Mouse (Mus musculus) limb, embryonic 14.5 days (tissue): ENCODE results near the gene H13. TPM values are rescaled to one million over a fixed set of nuclear protein-coding genes. Genes with fewer than 3 reads are reported as not detected.

Experiments used
- ATAC-seq: fragments of 200-750 bp; cut with Nextera tagmentation; 2 replicates; pipeline ENCODE4 v1.8.0; 2017; ENCODE audit warnings: low read depth, moderate number of reproducible peaks, moderate TSS enrichment; ENCODE audit not compliant: low FRiP score
- DNase-seq: peaks from one replicate; pipeline ENCODE4 v3.0.0-alpha.2; 2015; ENCODE audit warnings: low spot score
- H3K27ac ChIP-seq: fragments of 300-500 bp; sonication (generic); replicated peaks from 2 replicates; pipeline ENCODE4 v1.5.1; 2014; ENCODE audit warnings: low read depth, mild to moderate bottlenecking, low read length, moderate library complexity, mixed read lengths
- H3K27me3 ChIP-seq: fragments of 300-500 bp; sonication (generic); 2 replicates; pipeline ENCODE4 v1.6.1; 2014; ENCODE audit warnings: low read length, mixed read lengths; ENCODE audit not compliant: control insufficient read depth, insufficient read depth
- H3K36me3 ChIP-seq: fragments of 300-500 bp; sonication (generic); 2 replicates; pipeline ENCODE4 v1.6.1; 2014; ENCODE audit warnings: mild to moderate bottlenecking, low read length, moderate library complexity, mixed read lengths; ENCODE audit not compliant: control insufficient read depth, insufficient read depth
- H3K4me1 ChIP-seq: fragments of 300-500 bp; sonication (generic); 2 replicates; pipeline ENCODE4 v1.6.1; 2014; ENCODE audit warnings: antibody characterized with exemption, low read length, mixed read lengths; ENCODE audit not compliant: control insufficient read depth, insufficient read depth
- H3K4me2 ChIP-seq: fragments of 300-500 bp; sonication (generic); replicated peaks from 2 replicates; pipeline ENCODE4 v1.6.1; 2014; ENCODE audit warnings: low read depth, mild to moderate bottlenecking, low read length, moderate library complexity; ENCODE audit not compliant: severe bottlenecking
- H3K4me3 ChIP-seq: fragments of 300-500 bp; sonication (generic); replicated peaks from 2 replicates; pipeline ENCODE4 v1.5.1; 2014; ENCODE audit warnings: low read length
- H3K9ac ChIP-seq: fragments of 300-500 bp; sonication (generic); 2 replicates; pipeline ENCODE4 v1.6.1; 2014; ENCODE audit warnings: mild to moderate bottlenecking, low read depth, low read length, moderate library complexity; ENCODE audit not compliant: severe bottlenecking
- H3K9me3 ChIP-seq: fragments of 300-500 bp; sonication (generic); 2 replicates; pipeline ENCODE4 v1.6.1; 2016; ENCODE audit warnings: low read length; ENCODE audit not compliant: control insufficient read depth
- POLR2A ChIP-seq: fragments of 200-500 bp; IDR thresholded peaks from 2 replicates; pipeline ENCODE4 v1.8.0; 2012; ENCODE audit warnings: inconsistent platforms, mild to moderate bottlenecking, moderate library complexity, borderline replicate concordance; ENCODE audit not compliant: insufficient read depth, insufficient read length; ENCODE audit errors: extremely low read depth
- WGBS: fragments of 180-500 bp; shearing (Covaris S2); extraction: QIAGEN DNeasy Blood & Tissue Kit; methylation state at CpG from one replicate; pipeline ENCODE4 v1.1.7; 2014; 5-methylcytosine and 5-hydroxymethylcytosine counted together
- polyA plus RNA-seq, 2 experiments: library from polyadenylated mRNA; depleted of rRNA in 1 of 2; stranded (reverse) in 1 of 2; unstranded in 1 of 2; fragments of >200 nt; fragmentation: Nextera tagmentation in 1 of 2; extraction: Ambion mirVana in 1 of 2; gene quantifications; 2 replicates each; pipeline versions ENCODE4 v1.2.1 to v1.2.3; 2012 to 2014

H13 gene
- polyA plus RNA-seq, 2 experiments: 148 to 151 TPM

DNA sequence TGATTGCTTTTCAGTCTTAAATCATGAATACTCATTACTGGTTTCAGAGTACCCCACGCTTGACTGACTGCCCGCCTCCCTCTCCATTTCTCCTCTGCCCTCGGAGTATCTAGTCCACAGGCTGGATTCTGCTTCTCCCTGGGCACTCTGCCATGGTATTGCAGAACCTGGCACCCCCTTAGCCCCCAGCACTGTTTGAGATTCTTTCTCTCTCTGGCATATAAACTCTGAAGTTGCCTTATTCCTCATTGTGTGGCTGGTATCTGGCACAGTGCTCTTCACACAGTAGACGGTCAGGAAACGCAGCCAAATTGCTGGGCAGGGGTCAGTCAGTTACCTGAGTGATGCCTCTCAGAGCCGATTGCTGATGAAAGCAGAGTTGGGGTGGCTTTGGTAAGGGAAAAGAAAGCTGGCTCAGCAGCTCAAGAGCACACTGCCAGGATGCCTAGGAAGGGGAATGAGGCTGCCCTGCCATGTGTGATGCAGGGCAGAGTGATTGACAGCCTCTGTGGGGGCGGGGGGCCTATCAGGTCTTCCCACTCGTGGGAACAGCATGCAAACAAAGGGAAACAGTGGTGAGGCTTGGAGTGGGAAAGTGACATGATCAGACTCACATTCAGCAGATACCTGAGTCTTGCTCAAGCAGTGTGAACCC, 10.6 kb downstream of the H13 start:
- H3K27ac ChIP-seq: no peak overlapping the region
- peaks cover 8% of the 10 kb centered on the region; the same call in 1 of the 2 replicates for H3K4me1 ChIP-seq
- H3K27me3 ChIP-seq: no peaks in the 10 kb centered on the region
- ATAC-seq: no peak
- DNase-seq: no peak
- H3K36me3 ChIP-seq: peaks cover 96% of the 10 kb centered on the region
- no peak overlapping the region for H3K4me3 ChIP-seq
- H3K4me2 ChIP-seq: no peak overlapping the region
- H3K9me3 ChIP-seq: no peaks in the 10 kb centered on the region
- H3K9ac ChIP-seq: no peak overlapping the region
- WGBS: 89% methylated on average over 8 of the region's 8 CpGs
- TF ChIP-seq POLR2A: no peak

DNA sequence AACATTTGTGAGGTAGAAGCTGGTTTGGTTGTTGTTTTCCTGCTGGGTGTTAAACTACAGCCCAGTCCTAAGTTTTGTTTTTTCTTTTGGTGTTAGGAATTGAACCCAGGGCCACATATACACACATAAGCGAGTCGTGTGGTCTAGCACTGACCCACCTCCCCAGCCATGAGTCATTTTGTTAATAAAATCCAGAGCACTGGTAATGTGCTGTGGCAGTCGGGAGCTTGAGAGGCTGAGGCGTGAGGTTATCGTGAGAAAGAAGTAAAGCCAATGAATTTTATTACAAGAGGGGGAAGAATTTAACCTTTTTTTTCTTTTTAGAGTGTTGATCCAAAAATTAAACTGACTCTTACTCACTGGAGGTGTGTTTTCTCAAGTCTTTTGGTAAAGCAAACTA, 13.8 kb downstream of the H13 start:
- 69% methylated on average over 5 of the region's 5 CpGs for WGBS
- no peak overlapping the region for H3K9ac ChIP-seq
- ATAC-seq: no peak
- H3K4me1 ChIP-seq: no peaks in the 10 kb centered on the region
- peaks cover 97% of the 10 kb centered on the region for H3K36me3 ChIP-seq
- no peak overlapping the region for H3K4me2 ChIP-seq
- no peak for TF ChIP-seq POLR2A
- H3K9me3 ChIP-seq: no peaks in the 10 kb centered on the region; the same call in 1 of the 2 replicates
- no peak overlapping the region for H3K27ac ChIP-seq
- H3K4me3 ChIP-seq: no peak overlapping the region
- H3K27me3 ChIP-seq: no peaks in the 10 kb centered on the region
- DNase-seq: no peak

DNA sequence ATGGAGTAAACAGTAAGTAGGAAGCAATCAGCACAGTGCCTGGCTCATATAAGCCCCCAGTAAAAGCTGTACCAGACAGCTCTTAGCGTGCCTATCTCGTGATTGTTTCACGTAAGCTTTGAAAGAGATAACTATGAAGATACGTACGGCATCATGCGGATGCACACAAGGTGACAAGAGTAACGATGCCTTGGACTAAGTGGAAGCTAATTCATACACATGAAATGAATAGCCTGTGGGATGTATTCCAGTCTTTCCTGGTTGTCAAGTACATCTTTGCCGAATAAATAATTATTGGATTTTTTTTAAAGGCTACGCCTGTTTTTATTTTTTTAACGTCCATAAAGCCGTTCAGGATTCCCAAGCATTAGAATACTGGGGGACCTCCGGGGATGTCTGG, 17.1 kb downstream of the H13 start:
- Histone ChIP-seq H3K4me3 (peak overlapping the region; percentile 45), H3K4me1 (no peaks in the 10 kb centered on the region), H3K9me3 (no peaks in the 10 kb centered on the region; the same call in 1 of the 2 replicates), H3K36me3 (peaks cover 91% of the 10 kb centered on the region), H3K27ac (peak overlapping the region; percentile 26; the same call in 1 of the 2 replicates), H3K4me2 (peak overlapping the region; percentile 59), H3K27me3 (no peaks in the 10 kb centered on the region), H3K9ac (no peak overlapping the region)
- no peak for TF ChIP-seq POLR2A
- WGBS: 59% methylated on average over 12 of the region's 12 CpGs
- DNase-seq (no peak), ATAC-seq (no peak)

DNA sequence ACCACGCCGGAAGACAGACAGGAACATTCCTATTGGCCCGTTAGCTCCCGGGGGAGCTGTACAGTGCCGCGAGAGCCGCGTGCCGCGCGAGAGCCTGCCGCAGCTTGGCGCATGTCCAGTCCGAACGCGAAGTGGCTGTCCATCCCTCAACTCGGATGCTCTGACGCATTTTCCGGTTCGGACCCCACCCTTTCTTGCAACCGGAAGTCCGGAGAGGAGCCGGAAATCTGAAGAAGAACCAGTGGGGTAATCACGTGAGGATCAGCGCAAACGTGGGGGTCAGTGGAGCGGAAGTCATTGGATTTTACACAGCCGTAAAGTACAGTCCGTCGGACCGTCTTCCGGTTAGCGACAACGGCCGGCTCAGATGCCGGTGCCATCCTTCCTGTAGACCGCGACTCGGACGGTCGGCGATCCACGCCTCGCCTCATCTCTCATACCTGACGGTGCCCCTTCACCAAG, 17.6 kb downstream of the H13 start, which contains the start of gene Mcts2:
Gene Mcts2 (plus strand): TSS at position 230 of the 462 bp plus-strand sequence.
- no peaks in the 10 kb centered on the region; the same call in 1 of the 2 replicates for H3K9me3 ChIP-seq
- WGBS: 54% methylated on average over 45 of the region's 45 CpGs
- peak within 1 kb of the TSS; percentile 45 for H3K4me3 ChIP-seq
- ATAC-seq (peak; percentile 92), DNase-seq (peak; percentile 92)
- H3K27ac ChIP-seq: peak within 1 kb of the TSS; percentile 26; the same call in 1 of the 2 replicates
- 0 out of 2 replicates have a peak, but pooled peaks have one; percentile 10 for TF ChIP-seq POLR2A
- H3K4me2 ChIP-seq: peak within 1 kb of the TSS; percentile 59
- peaks cover 90% of the 10 kb centered on the region for H3K36me3 ChIP-seq
- no peaks in the 10 kb centered on the region for H3K4me1 ChIP-seq
- peak within 1 kb of the TSS; percentile 43 for H3K9ac ChIP-seq
- no peaks in the 10 kb centered on the region for H3K27me3 ChIP-seq

DNA sequence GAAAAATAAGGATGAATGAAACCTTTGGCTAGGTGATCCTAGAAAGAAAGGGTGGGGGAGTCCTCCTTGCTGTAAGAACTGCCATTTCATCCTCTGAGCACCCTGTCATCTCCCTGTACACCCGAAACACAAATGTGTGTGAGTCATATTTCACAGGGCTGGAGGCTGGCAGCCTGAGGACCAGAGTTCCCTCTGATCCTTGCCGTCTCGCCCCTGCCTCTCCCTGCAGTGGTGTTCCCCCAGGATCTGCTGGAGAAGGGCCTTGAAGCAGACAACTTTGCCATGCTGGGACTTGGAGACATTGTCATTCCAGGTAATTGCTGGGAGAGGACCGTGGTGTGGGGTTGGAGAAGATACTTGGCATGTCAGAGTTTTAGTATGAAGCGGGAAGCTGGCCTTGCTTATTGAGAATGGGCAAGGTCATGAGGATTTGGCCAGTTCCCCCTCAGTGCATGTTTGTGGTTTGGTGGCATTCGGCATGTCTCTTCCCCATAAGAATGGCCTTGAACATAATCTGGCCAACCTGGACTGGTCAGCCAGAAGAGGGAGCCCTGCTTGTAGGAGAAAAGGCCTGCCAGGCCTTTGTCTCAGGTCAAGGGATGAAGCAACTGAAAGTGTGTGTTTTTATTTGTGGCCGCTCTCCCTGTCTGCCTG, 22.4 kb downstream of the H13 start:
- Histone ChIP-seq H3K4me3 (no peak overlapping the region), H3K4me2 (no peak overlapping the region), H3K27me3 (no peaks in the 10 kb centered on the region), H3K27ac (no peak overlapping the region), H3K9me3 (no peaks in the 10 kb centered on the region), H3K36me3 (peaks cover 73% of the 10 kb centered on the region), H3K9ac (no peak overlapping the region), H3K4me1 (no peaks in the 10 kb centered on the region)
- ATAC-seq (no peak), DNase-seq (no peak)
- TF ChIP-seq POLR2A: no peak
- WGBS: 78% methylated on average over 7 of the region's 7 CpGs
